In the genomic region with DNA sequence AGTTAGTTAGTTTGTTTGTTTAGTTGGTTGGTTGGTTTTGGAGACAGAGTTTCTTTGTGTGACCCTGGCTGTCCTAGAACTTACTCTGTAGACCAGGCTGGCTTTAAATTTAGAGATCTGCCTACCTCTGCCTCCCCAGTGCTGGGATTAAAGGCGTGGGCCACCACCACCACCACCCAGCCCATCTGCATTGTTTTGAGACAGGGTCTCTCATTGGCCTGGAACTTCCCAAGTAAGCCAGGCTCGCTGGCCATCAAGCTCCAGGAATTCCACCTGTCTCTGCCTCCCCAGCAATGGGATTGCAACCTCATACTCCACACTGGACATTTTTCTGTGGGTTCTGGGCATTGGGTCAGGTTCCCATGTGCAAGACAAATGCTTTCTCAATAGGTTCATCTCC, we compare ENCODE assay signal across 30 mouse cellular contexts. TPM values are rescaled to one million over a fixed set of nuclear protein-coding genes. Genes with fewer than 3 reads are reported as not detected.
"Had no signal": no experiment of that assay in that cellular context is flagged by ENCODE, and none has a peak within 500 bp of the region (broad histone marks: within the 10 kb centered on the region; RNA-seq: fewer than 3 reads in every experiment).

No protein-coding gene starts in this region.

- H3K27ac ChIP-seq: heart, embryonic 13.5 days; heart, embryonic 15.5 days; hindbrain, embryonic 10.5 days; hindbrain, embryonic 12.5 days; hindbrain, embryonic 13.5 days; hindbrain, embryonic 14.5 days; hindbrain, embryonic 15.5 days; hindbrain, postnatal 0 days; intestine, embryonic 15.5 days; kidney, embryonic 15.5 days; kidney, postnatal 0 days; layer of hippocampus, adult 2 months; left cerebral cortex, adult 2 months had no signal

- H3K9me3 ChIP-seq: heart, embryonic 12.5 days; heart, embryonic 15.5 days; hindbrain, embryonic 10.5 days; hindbrain, embryonic 12.5 days; hindbrain, embryonic 13.5 days; hindbrain, embryonic 15.5 days; intestine, embryonic 15.5 days; kidney, embryonic 15.5 days had no signal

- H3K36me3 ChIP-seq: heart, embryonic 12.5 days; heart, embryonic 13.5 days; heart, embryonic 15.5 days; hindbrain, embryonic 10.5 days; hindbrain, embryonic 12.5 days; hindbrain, embryonic 13.5 days; hindbrain, embryonic 15.5 days; intestine, embryonic 15.5 days; kidney, embryonic 15.5 days had no signal

- DNase-seq: heart, postnatal 10 days; heart, postnatal 36 days; heart, postnatal 4 days; kidney, adult 11 months; kidney, adult 18-20 months; kidney, adult 2 months; kidney, adult 8-10 months; kidney, adult 9 months; kidney, postnatal 10 days; kidney, postnatal 14 days; kidney, postnatal 25 days; kidney, postnatal 36 days; kidney, postnatal 4 days; layer of hippocampus, adult 9-11 months; layer of hippocampus, postnatal 36 days had no signal

- H3K4me3 ChIP-seq: heart, embryonic 12.5 days; heart, embryonic 13.5 days; heart, embryonic 15.5 days; hindbrain, embryonic 10.5 days; hindbrain, embryonic 12.5 days; hindbrain, embryonic 13.5 days; hindbrain, embryonic 15.5 days; intestine, embryonic 15.5 days; kidney, embryonic 15.5 days; layer of hippocampus, adult 2 months; left cerebral cortex, adult 2 months had no signal

- H3K27me3 ChIP-seq: heart, embryonic 12.5 days; heart, embryonic 13.5 days; heart, embryonic 15.5 days; hindbrain, embryonic 12.5 days; hindbrain, embryonic 13.5 days; hindbrain, embryonic 15.5 days; intestine, embryonic 15.5 days; kidney, embryonic 15.5 days had no signal

- H3K4me1 ChIP-seq: heart, embryonic 12.5 days; heart, embryonic 13.5 days; heart, embryonic 15.5 days; hindbrain, embryonic 10.5 days; hindbrain, embryonic 12.5 days; hindbrain, embryonic 13.5 days; hindbrain, embryonic 15.5 days; intestine, embryonic 15.5 days; kidney, embryonic 15.5 days had no signal

RNA-seq across cellular contexts. Expression of a gene that starts 18.2 kb away (rescaled TPM):
- total RNA-seq: hematopoietic stem cell, adult 5-6 weeks had no signal
